Mouse (Mus musculus) Patski (cell line): Measurements from ENCODE around the gene Slc41a2. TPM values are rescaled to one million over a fixed set of nuclear protein-coding genes. Genes with fewer than 3 reads are reported as not detected.

Experiments
- ATAC-seq: fragments of 100-300 bp; one replicate; pipeline ENCODE4 v1.8.0; 2021
- CTCF ChIA-PET: fragments of 350-600 bp; sonication (Branson Sonifier 250); formaldehyde crosslinking; loops from one replicate; lab custom pipeline; 2022; ENCODE audit warnings: inconsistent platforms; lab: Charles Lee
- POLR2A ChIA-PET: fragments of 350-600 bp; sonication (Branson Sonifier 250); formaldehyde crosslinking; loops from one replicate; lab custom pipeline; 2022; ENCODE audit warnings: antibody characterized with exemption, inconsistent platforms; lab: Charles Lee
- DNase-seq: peaks from one replicate; pipeline ENCODE4 v3.0.0-alpha.2; 2011; ENCODE audit warnings: low read depth, low spot score
- H3K27me3 ChIP-seq: fragments of 371-371 bp; one replicate; pipeline ENCODE4 v1.5.1; 2021
- CTCF ChIP-seq: fragments of 100-300 bp; IDR thresholded peaks from one replicate; pipeline ENCODE4 v1.5.1; 2021
- in situ Hi-C: fragments of 300-500 bp; cut with MboI; formaldehyde crosslinking; loops from 3 replicates; pipeline ENCODE4 v1.11.1; 2018; ENCODE audit warnings: low pct_unique_long_range_greater_than_20kb, mixed read lengths
- polyA plus RNA-seq: library from polyadenylated mRNA; unstranded; gene quantifications from one replicate; pipeline ENCODE4 v1.2.3, GENCODE M21; 2021

Gene Slc41a2
- polyA plus RNA-seq, 1 experiment from 2014 or later: 30.0 TPM

DNA sequence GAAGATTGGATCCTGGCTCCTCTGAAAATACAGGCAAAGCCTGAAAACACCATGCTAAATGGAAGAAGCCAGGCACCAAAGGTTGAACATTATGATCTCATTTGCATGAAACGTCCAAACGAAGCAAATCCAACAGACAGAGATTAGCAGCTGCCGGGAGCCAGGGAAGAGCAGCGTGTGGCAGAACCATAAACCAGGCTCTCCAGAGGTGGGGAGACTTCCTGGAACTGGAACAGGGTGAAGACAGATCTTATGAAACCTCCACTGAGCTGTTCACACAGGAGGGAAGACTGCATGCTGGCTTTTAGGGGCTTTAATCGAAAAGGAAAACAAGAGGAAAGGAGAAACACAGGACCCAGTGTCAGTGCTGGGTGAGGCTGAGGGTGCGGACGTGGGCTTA lies 51.3 kb downstream of the Slc41a2 start:
- in situ Hi-C loops: no loop called here
- ATAC-seq (no peak), DNase-seq (no peak)
- ChIA-PET POLR2A (interaction anchor here (0.6 kb wide), 1 partner anchor 27 kb away, joined by 3 read pairs; no protein-coding TSS in a partner anchor), CTCF (interaction anchor here (1.6 to 2.0 kb wide), 2 partner anchors 25 to 67 kb away, joined by 3 to 5 read pairs; no protein-coding TSS in a partner anchor)
- H3K27me3 ChIP-seq: no peaks in the 10 kb centered on the region
- TF ChIP-seq CTCF: no peak

DNA sequence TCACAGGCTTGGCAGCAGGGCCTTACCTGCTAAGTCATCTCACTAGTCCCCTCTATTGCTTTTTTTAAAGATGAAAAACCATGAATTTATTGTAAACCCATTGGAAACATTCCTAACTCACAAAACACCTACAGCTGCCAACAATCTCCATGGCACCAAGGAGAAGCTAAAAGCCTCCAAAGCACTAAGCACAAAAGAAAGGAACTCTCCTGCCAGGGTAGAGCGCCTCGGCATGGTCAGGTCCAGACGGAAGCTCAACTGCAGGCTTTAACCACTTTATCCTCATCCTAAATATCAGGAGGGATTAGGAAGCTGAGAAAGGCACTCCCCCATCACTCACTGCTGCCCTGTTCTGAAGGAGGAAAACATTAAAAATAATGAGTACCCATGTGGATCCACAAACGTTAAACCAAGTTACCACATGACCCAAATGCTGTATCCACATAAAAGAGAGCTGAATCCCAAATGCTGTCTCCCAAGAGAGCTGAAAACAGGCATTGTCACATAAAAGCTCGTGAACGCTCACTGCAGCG lies 51.9 kb downstream of the Slc41a2 start:
- ATAC-seq (no peak), DNase-seq (no peak)
- in situ Hi-C loops: no loop called here
- POLR2A ChIA-PET: no interaction called here
- TF ChIP-seq CTCF: no peak
- no peaks in the 10 kb centered on the region for H3K27me3 ChIP-seq
- CTCF ChIA-PET: interaction anchor here (1.4 to 2.0 kb wide), 3 partner anchors 8 to 68 kb away, joined by 3 to 7 read pairs (median 5); no protein-coding TSS in a partner anchor

DNA sequence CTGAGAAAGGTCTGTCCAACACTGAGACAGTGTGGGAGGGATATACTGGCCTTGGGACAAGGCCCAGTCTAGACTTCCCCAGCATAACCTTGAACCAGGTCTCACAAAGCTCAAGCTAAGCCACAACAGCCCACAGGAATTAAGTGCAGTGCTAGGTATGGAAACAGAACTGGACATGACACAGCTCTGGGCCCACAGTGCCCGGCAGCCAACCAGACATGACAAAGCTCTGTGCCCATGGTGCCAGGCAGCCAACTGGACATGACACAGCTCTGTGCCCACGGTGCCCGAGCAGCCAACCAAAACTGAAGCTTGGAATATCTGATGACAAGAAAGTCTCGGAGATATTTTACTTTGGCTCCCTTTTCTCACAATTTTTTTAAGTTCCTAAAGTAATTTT lies 52.8 kb downstream of the Slc41a2 start:
- no peaks in the 10 kb centered on the region for H3K27me3 ChIP-seq
- no peak for TF ChIP-seq CTCF
- in situ Hi-C loops: no loop called here
- POLR2A ChIA-PET: no interaction called here
- CTCF ChIA-PET: interaction anchor here (1.4 to 1.8 kb wide), 2 partner anchors 9 to 69 kb away, joined by 3 to 7 read pairs; no protein-coding TSS in a partner anchor
- DNase-seq (no peak), ATAC-seq (no peak)

DNA sequence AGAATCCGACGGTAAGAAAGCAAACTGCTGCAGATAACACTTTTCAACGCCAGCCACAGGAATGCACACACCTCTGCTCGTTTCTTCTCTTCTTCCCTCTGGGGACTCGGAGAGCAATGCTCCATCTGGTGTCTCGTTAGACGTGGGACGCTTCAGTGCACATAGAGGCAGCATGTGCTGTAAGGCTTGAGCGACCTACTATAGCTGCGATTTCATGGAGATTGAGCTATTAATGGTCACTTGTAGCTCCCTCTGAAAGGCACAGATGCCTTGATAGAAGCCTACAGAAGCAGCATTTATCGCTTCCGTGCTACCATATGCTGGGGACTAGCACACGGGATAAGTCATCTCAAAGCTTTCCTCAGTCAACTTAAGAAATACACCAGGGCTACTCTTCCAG lies 71.0 kb downstream of the Slc41a2 start:
- ATAC-seq: no peak
- no peaks in the 10 kb centered on the region for H3K27me3 ChIP-seq
- ChIA-PET CTCF (interaction anchor here (0.7 kb wide), 1 partner anchor 16 kb away, joined by 3 read pairs; no protein-coding TSS in a partner anchor), POLR2A (no interaction called here)
- DNase-seq: no peak
- in situ Hi-C loops: no loop called here
- no peak for TF ChIP-seq CTCF

DNA sequence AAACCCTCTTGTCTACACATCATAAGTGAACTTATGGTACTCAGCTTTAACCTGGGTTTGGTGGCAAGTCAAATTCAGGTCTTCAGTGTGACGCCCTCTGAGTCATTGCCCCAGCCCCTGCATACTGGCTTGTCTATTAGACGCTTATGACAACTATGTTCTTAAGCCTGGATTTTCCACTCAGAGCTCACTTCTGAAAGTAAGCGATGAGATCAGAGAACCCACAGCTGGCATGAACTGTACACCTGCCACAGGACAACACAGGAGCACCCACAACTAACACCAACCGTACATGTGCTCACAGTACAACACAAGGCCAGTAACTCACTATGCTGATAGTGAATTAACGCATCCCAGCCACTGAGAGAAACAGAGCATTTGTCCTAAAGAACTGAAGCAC lies 71.4 kb downstream of the Slc41a2 start:
- no peaks in the 10 kb centered on the region for H3K27me3 ChIP-seq
- CTCF ChIA-PET: interaction anchor here (0.7 kb wide), 1 partner anchor 15 kb away, joined by 3 read pairs; no protein-coding TSS in a partner anchor
- in situ Hi-C loops: no loop called here
- ATAC-seq (no peak), DNase-seq (no peak)
- TF ChIP-seq CTCF: no peak
- POLR2A ChIA-PET: no interaction called here

DNA sequence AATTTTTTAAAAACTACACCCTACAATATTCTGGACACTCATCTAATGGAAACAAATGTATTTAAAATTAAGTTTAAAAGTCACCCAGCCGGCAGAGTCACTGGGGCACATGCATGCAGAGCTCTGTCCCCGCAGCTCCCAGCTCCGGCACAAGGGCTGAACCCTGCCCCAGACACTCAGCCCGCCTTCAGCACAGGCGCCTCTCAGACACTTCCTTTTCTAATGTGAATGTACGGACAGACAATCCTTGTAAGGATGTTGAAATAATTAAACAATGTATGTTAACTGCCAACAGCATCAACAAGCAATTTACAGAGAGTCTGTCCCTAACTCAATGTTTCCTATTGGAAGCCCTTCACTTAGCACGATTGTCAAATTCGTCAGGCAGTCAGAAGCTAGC lies 73.0 kb downstream of the Slc41a2 start:
- DNase-seq (no peak), ATAC-seq (no peak)
- ChIA-PET CTCF (interaction anchor here (0.7 kb wide), 1 partner anchor 90 kb away, joined by 3 read pairs; no protein-coding TSS in a partner anchor), POLR2A (no interaction called here)
- in situ Hi-C loops: no loop called here
- TF ChIP-seq CTCF: no peak
- no peaks in the 10 kb centered on the region for H3K27me3 ChIP-seq

DNA sequence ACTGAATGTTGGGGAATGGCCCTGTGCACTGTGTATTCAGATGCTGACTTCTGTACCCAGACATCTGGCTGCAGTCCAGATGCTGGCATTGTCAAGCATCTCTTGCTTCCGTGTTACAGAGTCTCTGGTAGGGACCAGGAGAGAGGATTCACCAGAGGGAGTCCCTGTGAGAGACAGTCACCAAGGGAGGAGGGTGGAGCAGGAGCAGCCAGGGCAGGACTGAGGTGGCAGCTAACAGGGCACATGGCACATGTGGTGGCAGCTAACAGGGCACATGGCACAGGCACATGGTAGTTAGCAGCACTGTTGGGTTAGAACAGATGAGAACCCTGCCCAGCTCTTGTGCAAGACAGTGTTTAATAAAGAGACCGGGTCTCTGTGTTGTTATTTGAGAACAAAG lies 73.6 kb downstream of the Slc41a2 start:
- ChIA-PET CTCF (no interaction called here), POLR2A (no interaction called here)
- ATAC-seq: no peak
- no peak for DNase-seq
- no peak for TF ChIP-seq CTCF
- no peaks in the 10 kb centered on the region for H3K27me3 ChIP-seq
- in situ Hi-C loops: no loop called here

DNA sequence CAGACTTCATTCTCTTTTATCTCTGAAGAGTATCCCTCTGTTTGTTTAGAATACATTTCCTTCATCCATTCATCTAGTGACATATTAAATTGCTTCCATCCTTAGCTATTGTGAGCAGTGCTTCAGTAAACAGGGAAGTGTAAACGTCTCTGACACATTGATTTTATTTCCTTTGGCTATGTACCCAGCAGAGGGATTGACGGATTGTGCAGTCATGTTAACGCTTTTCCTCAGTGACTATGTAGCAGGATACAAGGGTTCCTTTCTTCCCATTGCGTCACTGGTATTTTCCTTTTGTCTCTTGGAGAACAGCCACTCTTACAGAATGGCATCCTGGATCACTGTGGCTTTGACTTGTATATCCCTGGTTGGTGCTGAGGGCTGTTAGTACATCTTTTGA lies 76.4 kb downstream of the Slc41a2 start:
- DNase-seq (no peak), ATAC-seq (no peak)
- in situ Hi-C loops: no loop called here
- POLR2A ChIA-PET: no interaction called here
- CTCF ChIA-PET: interaction anchor here (2.0 kb wide), 1 partner anchor 25 kb away, joined by 5 read pairs; no protein-coding TSS in a partner anchor
- no peak for TF ChIP-seq CTCF
- H3K27me3 ChIP-seq: no peaks in the 10 kb centered on the region

DNA sequence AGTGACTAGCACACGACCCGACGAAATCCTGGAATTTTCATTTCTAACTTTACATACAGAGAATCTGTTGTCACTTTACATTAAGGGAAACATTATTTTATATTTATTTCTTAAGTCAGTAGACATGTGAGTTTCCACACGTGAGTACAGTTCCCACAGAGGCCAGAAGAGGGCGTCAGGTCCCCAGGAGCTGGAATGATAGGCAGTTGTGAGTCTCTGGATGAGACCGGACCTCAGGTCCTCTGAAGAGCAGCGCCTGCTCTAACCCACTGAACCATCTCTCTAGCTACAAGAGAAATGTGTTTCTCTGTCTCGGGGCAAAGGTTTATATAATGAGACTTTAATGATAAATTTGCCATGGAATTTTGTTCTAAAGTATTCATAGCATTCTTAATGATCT lies 86.3 kb downstream of the Slc41a2 start:
- in situ Hi-C loops: no loop called here
- DNase-seq (no peak), ATAC-seq (no peak)
- H3K27me3 ChIP-seq: no peaks in the 10 kb centered on the region
- TF ChIP-seq CTCF: peak; percentile 80
- POLR2A ChIA-PET: interaction anchor here (0.6 kb wide), 1 partner anchor 475 kb away, joined by 5 read pairs; no protein-coding TSS in a partner anchor
- CTCF ChIA-PET: interaction anchor here (0.7 to 1.6 kb wide), 4 partner anchors 8 to 102 kb away, joined by 3 to 4 read pairs (median 3); no protein-coding TSS in a partner anchor

DNA sequence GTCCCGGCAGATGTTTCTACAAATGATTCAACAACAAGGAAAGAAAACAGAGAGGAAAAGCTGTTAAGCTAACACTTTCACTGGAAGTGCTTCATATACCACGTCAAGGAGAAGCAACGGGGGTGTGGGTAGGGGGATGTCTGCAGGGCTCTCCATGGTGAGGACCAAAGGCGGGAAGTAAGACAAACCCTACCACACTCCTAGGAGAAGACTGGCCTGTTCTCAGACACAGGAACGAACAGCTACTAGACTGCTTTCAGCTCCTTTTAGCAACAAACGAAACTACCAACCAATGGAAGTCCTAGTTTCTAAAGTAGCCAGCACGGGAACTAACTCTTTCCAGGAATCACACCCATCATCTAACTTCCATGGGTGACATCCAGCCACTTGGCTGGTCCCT lies 89.6 kb downstream of the Slc41a2 start:
- TF ChIP-seq CTCF: no peak
- ChIA-PET CTCF (interaction anchor here (1.1 kb wide), 1 partner anchor 11 kb away, joined by 3 read pairs; no protein-coding TSS in a partner anchor), POLR2A (no interaction called here)
- no peak for ATAC-seq
- in situ Hi-C loops: loop anchor here (10.0 kb wide), 1 partner anchor 257 kb away; no protein-coding TSS in a partner anchor
- DNase-seq: no peak
- no peaks in the 10 kb centered on the region for H3K27me3 ChIP-seq

DNA sequence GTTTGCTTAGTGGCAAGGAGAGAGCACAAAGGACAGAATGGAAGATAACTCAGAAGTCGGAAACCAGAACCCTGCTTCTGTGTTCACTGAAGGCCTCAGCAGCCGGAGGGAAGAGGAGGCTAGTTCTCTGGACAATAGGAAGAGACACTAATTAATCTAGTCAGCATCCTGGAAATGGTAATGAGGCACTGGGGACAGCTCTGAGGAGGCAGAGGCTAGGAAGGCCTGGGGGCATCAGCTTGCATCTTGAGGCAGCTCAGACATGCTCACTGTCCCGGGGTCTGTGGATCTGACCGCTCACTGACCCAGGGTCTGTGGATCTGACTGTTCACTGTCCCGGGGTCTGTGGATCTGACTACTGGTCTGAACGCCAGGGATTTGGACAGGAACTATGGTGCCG lies 92.0 kb downstream of the Slc41a2 start:
- CTCF ChIA-PET: no interaction called here
- ATAC-seq (no peak), DNase-seq (no peak)
- no peak for TF ChIP-seq CTCF
- POLR2A ChIA-PET: no interaction called here
- H3K27me3 ChIP-seq: no peaks in the 10 kb centered on the region
- in situ Hi-C loops: loop anchor here (10.0 kb wide), 1 partner anchor 259 kb away; no protein-coding TSS in a partner anchor
